Mouse (Mus musculus): Measurements from ENCODE around the gene Sh2d5. TPM values are rescaled to one million over a fixed set of nuclear protein-coding genes. Genes with fewer than 3 reads are reported as not detected.

The Sh2d5 gene
- total and polyA plus RNA-seq, 3 experiments: 2.0 to 2.8 TPM; not detected in 1

DNA sequence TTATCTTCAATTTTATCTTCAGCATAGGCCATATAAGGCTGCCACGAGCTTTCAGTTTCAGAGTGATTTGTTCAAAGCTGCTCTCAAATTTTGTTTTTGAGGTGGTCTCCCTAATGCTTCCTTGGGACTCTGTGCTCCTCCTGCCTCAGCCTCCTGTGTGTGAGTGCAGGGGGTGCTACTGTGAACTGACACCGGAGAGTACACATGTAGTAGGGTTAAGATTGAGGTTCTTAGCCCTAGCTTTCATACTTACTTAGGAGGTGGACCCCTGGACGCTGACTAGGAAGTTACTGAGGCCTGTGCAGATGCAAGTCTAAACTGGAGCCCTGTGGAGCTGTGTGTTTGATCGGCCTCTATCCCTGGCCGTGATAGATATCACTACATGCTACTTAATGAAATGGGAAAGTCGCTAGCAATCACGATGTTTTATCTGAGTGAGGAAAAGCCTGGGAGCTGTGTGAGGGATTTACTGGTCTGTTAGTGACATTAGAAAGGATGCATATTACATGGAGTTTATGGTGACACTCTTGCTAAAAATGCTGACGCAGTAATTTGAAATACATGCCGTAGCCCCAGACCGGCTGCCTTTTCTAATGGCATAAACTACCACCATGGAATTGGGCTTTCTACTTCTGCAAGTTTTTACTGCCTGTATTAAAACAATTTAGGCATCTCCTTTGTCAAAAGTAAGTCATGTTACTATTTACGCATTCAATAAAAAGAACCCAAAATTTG is 32.1 kb upstream of the Sh2d5 start:
- H3K9me3 ChIP-seq (replicated peaks; ENCODE audit: insufficient read depth, low read length): no peaks in the 10 kb centered on the region
- H3K27ac ChIP-seq (ENCODE audit: control insufficient read depth, low read depth, low read length): peak overlapping the region; percentile 17
- H3K79me2 ChIP-seq (ENCODE audit: control insufficient read depth, insufficient read depth, low read length, poor library complexity): peaks cover 35% of the 10 kb centered on the region
- peak overlapping the region; percentile 97 for H3K9ac ChIP-seq (ENCODE audit: control insufficient read depth, low read depth, low read length, poor library complexity, severe bottlenecking)
- peak; percentile 54 for DNase-seq (ENCODE audit: low read depth, low spot score)
- peaks cover 7 to 14% of the 10 kb centered on the region in 2 experiments for H3K4me1 ChIP-seq (ENCODE audit: control insufficient read depth in 1 of 2, insufficient read depth in 2 of 2, low read length in 2 of 2)
- no peak for TF ChIP-seq POLR2AphosphoS5 (IDR thresholded peaks at IDR 0.05; ENCODE audit: borderline replicate concordance, low read depth, low read length)
- 0 out of 2 replicates have a peak, but pooled peaks have one; percentile 10 for TF ChIP-seq MXI1 (IDR thresholded peaks at IDR 0.05; ENCODE audit: low read depth, low read length)
- no peak for TF ChIP-seq CHD2 (IDR thresholded peaks at IDR 0.05; ENCODE audit: low read length)
- TF ChIP-seq GATA1 (IDR thresholded peaks at IDR 0.05; ENCODE audit: low read depth, low read length): no peak
- no peak for TF ChIP-seq EP300 (IDR thresholded peaks at IDR 0.05; ENCODE audit: low read depth in 1 of 2, low read length in 2 of 2)
- TF ChIP-seq POLR2AphosphoS2 (IDR thresholded peaks at IDR 0.05; ENCODE audit: low read length): 0 out of 2 replicates have a peak, but pooled peaks have one; percentile 10
- no peak for TF ChIP-seq USF1 (IDR thresholded peaks at IDR 0.05; ENCODE audit: low read depth, low read length)
- no peak for TF ChIP-seq CHD1 (IDR thresholded peaks at IDR 0.05; ENCODE audit: low read depth, low read length)
- no peak for TF ChIP-seq MAZ (IDR thresholded peaks at IDR 0.05; ENCODE audit: low read depth, low read length)
- H3K4me3 ChIP-seq (ENCODE audit: control insufficient read depth in 1 of 2, insufficient read depth in 1 of 2, low read depth in 2 of 2, low read length in 2 of 2): peak overlapping the region; percentile 88 to 96
- H3K36me3 ChIP-seq (ENCODE audit: control insufficient read depth in 1 of 2, insufficient read depth in 2 of 2, low read length in 2 of 2): peaks cover 17% of the 10 kb centered on the region in 2 experiments
- H3K27me3 ChIP-seq (ENCODE audit: control insufficient read depth in 1 of 2, insufficient read depth in 2 of 2, low read length in 2 of 2): no peaks in the 10 kb centered on the region

DNA sequence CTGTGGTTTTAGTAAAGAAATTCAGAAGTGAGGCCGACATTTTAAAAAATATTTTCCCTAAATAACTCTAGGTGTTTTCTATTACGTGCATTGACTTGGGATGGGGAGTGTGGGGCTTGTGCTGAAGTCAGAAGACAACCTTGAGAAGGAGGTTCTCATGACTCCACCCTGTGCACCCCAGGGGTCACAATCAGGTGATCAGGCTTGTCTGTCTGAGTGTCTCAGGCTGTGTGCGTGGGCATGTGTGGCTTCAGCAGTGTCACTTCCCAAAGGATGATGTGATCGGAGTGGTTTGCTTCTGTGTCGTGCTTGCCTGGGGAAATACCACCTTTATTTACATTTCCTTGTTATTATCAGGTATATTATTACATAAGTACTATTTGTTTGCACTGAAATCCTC is 30.9 kb upstream of the Sh2d5 start:
- H3K36me3 ChIP-seq (ENCODE audit: control insufficient read depth in 1 of 2, insufficient read depth in 2 of 2, low read length in 2 of 2): peaks cover 17 to 19% of the 10 kb centered on the region in 2 experiments
- H3K4me1 ChIP-seq (ENCODE audit: control insufficient read depth in 1 of 2, insufficient read depth in 2 of 2, low read length in 2 of 2): peaks cover 7 to 14% of the 10 kb centered on the region in 2 experiments
- DNase-seq (ENCODE audit: low read depth, low spot score): peak; percentile 23
- H3K9ac ChIP-seq (ENCODE audit: control insufficient read depth, low read depth, low read length, poor library complexity, severe bottlenecking): no peak overlapping the region
- H3K27me3 ChIP-seq (ENCODE audit: control insufficient read depth in 1 of 2, insufficient read depth in 2 of 2, low read length in 2 of 2): no peaks in the 10 kb centered on the region
- H3K79me2 ChIP-seq (ENCODE audit: control insufficient read depth, insufficient read depth, low read length, poor library complexity): peaks cover 35% of the 10 kb centered on the region
- no peak for TF ChIP-seq TCF12 (IDR thresholded peaks at IDR 0.05; ENCODE audit: low read depth, low read length)
- no peak for TF ChIP-seq E2F4 (IDR thresholded peaks at IDR 0.05; ENCODE audit: borderline replicate concordance, low read depth, low read length)
- no peak for TF ChIP-seq TBP (IDR thresholded peaks at IDR 0.05; ENCODE audit: low read depth, low read length)
- no peak for TF ChIP-seq GABPA (IDR thresholded peaks at IDR 0.05; ENCODE audit: low read depth, low read length)
- no peak for TF ChIP-seq ETS1 (IDR thresholded peaks at IDR 0.05; ENCODE audit: low read depth, low read length)
- no peak for TF ChIP-seq USF1 (IDR thresholded peaks at IDR 0.05; ENCODE audit: low read depth, low read length)
- TF ChIP-seq ZKSCAN1 (IDR thresholded peaks at IDR 0.05; ENCODE audit: low read depth, low read length): no peak
- TF ChIP-seq TAL1 (IDR thresholded peaks at IDR 0.05; ENCODE audit: low read length): no peak
- no peak for TF ChIP-seq EP300 (IDR thresholded peaks at IDR 0.05; ENCODE audit: low read depth in 1 of 2, low read length in 2 of 2)
- no peak for TF ChIP-seq HCFC1 (IDR thresholded peaks at IDR 0.05; ENCODE audit: low read depth, low read length)
- TF ChIP-seq MAFK (IDR thresholded peaks at IDR 0.05; ENCODE audit: borderline replicate concordance, low read depth, low read length): no peak
- no peak for TF ChIP-seq MAZ (IDR thresholded peaks at IDR 0.05; ENCODE audit: low read depth, low read length)
- H3K27ac ChIP-seq (ENCODE audit: control insufficient read depth, low read depth, low read length): no peak overlapping the region
- H3K4me3 ChIP-seq (ENCODE audit: control insufficient read depth in 1 of 2, insufficient read depth in 1 of 2, low read depth in 2 of 2, low read length in 2 of 2): no peak overlapping the region; a peak in 1 of 4 replicates
- H3K9me3 ChIP-seq (replicated peaks; ENCODE audit: insufficient read depth, low read length): no peaks in the 10 kb centered on the region
